Mouse (Mus musculus) kidney, postnatal 4 days (tissue): ENCODE results near the gene Crybb1.

Experiments
- DNase-seq, 2 experiments: peaks; one replicate each; pipeline ENCODE4 v3.0.0; 2021; ENCODE audit warnings: mixed read lengths in 2 of 2

Crybb1 gene

DNA sequence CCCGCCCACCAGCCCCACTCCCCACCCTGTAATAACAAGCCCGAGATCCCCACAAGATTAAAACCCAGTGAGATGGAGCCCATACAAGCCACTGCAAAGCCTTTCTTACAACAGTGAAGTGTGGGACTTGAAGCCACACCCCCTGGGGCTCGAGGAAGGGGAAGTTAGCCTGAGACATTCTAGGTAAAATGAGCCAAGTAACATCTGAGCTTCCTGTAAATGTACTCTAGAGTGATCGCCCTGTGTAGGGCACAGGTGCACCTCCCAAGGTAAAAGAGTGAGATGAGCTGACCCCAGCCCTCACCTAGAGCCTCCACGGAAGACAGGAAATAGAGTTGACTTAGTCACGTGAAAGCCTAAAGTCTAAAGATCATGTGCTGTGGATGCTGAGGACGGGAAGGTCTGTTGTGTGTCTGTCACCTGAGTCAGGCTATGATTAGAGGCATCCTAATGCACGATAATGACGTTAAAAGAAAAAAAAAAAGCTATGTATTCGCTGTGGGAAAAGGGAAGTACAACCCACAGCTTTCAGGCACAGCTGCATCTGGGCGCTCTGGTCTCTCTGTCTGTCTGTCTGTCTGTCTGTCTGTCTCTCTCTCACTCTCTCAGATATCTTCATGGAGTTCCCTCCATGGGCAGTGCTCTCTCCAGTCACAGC, 31.5 kb downstream of the Crybb1 start:
- DNase-seq: no peak

DNA sequence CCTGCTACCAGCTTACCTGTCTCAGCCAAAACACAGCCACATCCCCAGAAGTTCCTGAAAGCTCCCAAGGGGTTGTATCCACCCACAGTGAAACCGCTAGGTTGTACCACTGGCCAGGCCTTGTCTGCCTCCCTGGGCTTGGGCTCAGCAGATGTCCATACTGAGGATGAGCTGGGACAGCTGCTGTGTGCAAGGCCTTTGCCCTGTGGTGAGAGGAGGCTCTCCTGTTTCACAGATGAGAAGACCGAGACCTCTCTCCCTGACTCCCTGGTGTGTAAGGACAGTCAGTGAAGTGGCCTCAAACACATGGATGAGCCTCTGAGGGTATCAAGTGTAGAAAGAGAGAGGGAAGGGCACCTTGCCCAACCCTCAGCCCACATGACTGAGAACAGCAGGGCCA, 32.0 kb downstream of the Crybb1 start:
- DNase-seq: no peak

DNA sequence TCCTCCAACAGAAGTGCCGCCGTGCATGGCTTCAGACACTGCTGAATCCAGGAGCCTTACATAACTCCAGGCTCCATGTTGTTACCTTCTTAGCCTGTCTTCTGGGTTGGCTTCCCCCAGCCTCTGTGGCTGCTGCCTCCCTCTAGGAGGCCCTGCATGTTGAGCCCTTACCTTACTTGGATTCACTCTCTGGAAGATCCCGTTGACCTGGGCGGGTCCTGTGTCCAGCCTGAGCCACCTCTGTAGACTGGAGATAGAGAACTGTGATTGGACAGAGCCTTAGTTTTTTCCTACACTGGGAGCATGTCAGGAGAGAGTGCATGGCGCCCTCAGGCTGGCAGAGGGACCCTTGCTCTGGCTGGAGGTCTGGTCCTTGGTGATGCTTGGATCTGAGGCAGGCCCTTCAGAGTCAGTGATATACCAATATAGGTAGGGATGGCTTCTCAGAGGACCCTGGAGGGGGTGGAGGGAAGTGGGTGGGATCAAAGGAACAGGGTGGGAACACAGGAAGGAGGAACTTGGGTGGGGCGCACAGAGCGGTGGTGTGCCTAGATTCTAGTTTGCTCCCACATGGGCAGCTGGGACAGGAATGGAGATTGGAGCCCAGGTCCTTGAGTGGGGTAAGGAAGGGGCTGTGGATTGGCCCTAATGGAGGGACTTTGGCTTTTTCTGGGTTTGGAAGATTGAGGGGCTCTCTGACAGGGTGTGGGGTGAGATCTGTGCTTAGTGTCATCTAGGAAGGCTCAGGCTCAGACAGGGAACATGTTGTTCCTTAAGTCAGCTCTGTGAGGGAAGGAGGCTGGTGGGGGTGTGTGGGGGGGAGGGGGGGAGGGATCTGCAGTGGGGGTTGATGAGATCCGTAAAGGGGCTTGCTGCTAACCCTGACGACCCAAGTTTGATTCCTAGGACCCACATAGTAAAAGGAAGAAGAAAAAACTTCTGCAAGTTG, 32.9 kb downstream of the Crybb1 start:
- DNase-seq: peak in 1 of 2 experiments; percentile 50

DNA sequence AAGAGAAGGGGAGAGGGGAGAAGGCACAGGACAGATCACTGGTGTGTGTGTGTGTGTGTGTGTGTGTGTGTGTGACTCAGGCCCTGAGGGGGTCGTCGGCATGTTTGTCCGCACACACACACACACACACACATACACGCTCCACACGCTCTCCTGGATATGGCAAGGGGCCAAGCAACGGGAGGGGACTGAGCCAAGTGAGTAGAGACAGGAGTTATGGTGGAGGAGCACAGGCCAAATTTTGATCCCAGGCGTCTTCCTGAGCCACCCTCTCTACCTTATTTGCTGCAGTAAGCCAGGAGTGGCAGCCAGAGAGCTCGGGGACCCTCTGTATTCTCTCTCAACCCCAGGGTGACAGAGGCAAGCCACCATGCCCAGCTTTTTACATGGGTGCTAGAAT, 33.6 kb downstream of the Crybb1 start:
- peak; percentile 59 to 70 for DNase-seq

DNA sequence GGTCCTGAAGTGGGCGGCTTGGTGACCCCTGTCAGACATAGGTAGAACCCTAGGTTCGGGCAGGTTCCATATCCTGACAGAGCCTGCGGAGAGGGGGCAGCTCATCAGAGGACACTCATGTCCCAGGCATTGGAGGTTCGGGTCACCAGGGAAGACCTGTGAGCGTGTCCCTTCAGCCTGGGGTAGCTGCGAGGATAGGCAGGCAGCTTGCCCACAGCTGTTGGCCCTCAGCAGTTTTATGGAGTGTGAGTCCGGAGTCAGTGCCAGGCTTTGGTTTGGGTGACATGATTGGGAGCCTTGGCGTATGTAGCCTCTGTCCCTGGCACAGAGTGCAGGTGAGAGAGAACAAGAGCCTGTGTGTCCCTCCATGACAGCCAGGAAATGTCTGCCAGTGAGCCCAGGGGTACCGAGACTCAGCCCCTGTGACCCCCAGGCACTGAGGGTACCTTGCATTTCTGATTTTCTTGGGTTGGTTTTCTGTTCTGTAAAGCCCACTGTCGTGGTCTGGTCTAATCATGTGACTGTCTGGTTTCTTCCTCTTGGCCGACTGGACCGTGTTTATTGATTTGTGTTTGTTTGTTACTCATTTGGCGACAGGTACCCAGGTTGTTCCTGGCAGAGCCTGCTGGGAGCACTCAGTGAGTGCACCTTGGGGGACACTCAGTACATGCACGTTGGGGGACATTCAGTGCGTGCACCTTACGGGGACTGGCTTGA, 34.4 kb downstream of the Crybb1 start:
- DNase-seq: no peak

DNA sequence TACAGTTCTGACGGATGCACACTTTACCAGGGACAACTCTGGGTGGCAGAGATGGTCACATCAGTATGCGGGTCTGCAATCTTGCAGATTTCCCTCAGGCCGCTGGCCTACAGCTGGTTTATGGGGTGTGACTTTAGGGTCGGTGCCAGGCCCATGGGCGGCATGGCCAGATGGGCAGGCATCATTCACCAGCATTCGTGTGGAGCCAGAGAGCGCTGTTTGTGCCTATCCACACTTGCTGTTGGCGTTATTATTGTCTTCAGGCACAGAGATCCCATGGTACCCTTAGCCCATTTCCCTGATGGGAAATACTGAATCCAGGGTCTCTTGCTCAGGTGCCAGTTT, 34.9 kb downstream of the Crybb1 start:
- no peak for DNase-seq

DNA sequence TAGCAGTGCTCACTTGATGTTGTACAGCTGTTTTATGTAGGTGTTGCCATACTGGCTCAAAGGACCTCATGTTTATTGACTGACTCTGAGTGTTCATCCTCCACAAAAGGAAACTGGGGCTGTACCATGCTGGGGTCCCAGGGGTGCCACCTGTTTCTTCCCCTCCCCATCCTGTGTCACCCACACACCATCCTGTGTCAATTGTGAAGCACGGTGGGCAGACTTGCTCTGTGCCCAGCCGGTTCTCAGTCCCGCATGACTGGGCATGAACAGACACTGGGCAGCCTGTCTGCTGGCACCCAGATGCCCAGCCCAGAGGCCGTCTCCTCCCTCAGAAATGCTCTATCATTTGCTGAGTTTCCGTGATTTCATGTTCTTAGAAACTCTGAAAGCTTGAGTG, 36.3 kb downstream of the Crybb1 start:
- peak in 1 of 2 experiments; percentile 55 for DNase-seq

DNA sequence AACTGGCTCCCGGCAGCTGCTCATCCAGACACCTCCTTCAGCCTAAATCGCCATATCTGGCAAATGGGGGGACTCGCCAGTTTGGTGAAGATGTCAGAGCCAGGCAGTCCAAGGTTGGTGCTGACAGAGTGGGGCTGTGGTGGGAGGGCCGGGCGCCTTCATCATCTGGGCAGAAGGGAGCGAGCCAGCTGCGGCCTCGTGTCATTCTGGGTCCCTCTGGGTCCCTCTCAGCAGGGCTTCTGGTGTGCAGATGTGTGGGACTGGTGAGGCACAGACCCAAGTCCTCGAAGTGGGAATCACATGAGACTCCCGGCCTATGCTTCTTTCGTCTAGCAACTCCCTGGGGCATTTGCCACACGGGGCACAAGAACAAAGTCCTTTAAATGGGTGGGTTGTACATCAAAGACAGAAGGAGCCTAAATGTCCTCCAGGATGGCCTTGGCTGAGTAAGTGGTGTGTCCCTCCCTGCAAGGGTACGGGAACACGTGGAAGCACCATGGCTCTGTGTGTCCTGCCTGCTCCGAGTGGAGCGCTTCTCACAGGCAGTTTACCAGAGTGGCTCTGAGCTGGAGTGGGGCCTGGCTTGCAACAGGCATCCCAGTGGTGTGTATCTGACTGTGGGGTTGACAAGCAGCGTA, 36.8 kb downstream of the Crybb1 start:
- no peak for DNase-seq

DNA sequence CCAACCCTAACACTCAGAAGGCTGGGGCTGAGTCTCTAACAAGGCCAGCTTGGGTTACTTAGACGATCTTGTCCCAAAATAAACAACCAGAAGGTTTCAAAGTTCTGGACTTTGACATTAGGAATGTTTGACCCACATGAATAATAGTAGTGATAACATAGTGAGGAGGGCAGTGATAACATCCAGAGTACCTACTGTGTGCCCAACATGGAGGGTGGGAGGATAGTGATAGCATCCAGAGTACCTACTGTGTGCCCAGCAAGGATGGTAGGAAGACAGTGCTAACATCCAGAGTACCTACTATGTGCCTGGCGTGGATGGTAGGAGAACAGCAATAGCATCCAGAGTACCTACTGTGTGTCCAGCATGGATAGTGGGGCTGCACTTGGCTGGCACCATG, 38.2 kb downstream of the Crybb1 start:
- DNase-seq: no peak

DNA sequence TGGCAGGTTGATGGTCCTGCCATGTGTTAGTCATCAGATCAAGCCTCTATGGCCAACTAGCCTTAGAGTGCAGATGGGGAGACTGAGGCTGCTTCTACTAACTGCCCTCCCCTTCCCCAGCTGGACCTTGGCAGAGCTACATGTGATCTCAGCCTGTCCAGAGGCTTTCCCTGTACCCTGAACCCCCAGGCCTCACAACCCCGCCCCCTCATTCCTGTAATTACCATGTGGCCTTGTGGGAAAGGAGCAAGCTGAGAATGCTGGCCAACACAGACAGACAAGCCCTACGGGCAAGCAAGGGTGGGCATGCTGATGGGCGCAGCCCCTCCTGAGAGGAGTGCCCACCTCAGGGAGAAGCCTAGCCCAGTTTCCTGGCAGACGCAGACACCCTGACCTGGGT, 39.1 kb downstream of the Crybb1 start:
- DNase-seq: no peak

DNA sequence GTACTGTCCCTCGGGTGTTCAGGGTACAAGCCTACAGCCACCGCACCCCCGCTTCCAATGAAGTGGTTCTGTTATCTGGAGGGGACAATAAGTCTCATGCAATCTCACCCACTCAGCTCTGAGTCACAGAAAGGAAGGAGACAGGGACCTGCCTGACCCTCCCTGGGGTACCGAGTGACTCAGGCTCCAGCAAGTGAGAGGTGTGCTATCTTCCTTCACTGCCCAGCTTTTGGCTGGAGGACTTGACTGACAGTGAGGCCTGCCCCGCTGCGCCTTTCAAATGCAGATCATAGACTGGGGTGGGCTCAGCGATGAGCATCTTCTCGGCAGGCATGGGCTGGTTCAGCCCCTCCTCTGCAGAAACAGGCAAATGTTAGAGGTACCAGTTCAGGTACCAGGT, 39.5 kb downstream of the Crybb1 start:
- no peak for DNase-seq

DNA sequence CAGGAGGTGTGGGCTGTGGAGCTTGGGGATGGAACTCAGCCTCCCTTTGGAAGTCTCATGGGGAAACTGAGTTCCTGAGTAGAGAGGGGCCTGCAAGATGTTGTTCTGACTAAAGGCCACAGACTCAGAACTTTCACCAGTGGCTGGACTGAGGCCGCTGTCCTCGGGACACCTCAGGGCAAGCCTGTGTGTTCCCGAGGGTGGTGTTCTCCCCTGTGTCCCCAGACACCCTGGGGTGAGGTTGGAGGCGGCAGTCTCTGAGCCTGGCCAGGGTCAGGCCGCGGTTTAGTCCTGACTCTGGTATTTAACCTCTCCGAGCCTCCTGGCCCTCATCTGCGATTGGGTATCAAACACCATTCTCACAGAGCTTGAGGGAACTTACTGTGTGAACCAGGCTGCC, 39.9 kb downstream of the Crybb1 start:
- DNase-seq: no peak

DNA sequence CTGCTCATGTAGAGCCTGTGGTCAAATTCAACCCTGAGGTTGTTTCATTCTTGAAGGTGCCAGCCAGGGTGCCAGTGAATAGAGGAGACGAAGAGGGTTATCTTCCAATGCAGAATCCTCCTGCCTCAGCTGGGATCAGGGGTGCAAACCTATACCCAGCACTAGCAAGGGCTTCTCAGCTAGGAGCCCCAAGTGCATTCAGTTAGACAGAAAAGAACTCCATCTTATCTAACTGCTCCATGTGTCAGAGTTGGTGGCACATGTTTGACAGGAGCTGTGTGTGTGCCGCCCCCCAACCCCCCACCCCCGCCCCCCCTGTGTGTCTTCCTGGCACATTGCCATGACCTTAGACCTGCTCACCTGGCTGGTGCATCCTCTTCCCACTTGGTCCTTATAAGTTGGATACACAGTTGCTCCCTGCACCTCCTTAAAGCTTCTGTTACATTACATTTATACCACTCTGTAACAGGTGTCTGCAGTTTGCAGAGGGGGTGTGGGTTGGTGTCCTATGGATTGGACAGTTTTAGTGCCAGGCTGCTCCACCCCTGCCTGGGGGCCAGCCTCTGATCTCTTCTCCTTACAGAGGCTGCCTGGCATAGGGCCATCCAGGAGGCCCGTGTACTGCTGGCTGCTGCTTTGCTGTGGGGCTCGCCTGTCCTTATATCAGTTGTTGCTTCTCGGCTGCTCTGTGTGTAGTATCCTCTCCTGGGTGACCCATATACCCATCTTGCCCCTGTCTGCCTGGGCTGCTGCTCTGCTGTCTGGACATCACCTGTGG, 41.0 kb downstream of the Crybb1 start:
- peak in 1 of 2 experiments; percentile 35 for DNase-seq

DNA sequence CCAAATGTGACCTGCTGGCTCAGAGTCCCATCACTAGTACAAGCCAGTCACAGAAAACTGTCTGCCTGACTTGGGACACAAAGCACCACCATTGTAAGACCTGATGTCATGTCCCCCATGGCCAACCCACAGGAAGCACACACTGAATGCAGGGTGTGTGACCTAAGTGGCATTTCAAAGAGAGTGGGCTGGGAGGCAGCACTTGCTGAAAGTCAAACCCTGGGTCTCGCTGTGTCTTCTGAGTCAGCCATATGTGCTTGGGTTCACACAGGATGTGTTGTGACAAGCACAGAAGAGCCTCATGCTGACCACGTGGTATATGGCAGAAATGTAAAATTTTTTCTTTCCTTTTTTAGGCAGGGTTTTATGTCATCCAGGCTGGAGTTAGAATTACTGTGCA, 41.6 kb downstream of the Crybb1 start:
- DNase-seq: no peak

DNA sequence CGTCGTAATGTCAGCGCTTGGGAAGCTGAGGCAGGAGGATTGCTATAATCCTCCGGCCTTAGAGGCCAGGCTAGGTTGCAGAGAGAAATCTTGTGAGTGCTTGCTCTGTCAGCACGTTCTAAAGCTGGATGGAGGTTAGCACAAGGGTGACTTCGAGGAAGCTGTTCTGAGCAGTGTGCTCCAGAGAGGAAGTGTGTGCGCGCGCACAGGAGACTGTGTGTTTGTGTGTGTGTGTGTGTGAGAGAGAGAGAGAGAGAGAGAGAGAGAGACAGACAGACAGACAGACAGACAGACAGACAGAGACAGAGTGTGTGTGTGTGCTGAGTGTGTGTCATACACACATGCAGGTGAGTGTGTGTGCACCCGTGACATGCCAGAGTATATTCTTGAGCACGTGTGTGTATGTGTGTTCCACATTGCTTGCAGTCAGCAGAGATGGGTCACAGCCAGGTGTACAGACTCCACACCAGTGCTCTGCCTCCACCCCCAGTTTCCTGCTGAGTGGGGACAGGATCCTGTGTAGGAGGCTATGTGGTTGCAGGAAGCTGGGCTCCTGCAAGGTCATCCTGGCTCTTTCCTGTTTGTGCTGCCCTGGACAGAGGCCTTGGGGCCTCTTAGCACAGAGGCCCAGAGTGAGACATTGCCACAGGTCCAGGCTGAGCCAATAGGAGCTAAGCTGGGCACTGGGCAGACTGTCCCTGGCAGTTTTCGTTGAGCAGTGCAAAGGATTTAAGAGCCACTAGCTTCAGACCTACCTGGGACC, 42.8 kb downstream of the Crybb1 start:
- DNase-seq: peak in 1 of 2 experiments; percentile 65

DNA sequence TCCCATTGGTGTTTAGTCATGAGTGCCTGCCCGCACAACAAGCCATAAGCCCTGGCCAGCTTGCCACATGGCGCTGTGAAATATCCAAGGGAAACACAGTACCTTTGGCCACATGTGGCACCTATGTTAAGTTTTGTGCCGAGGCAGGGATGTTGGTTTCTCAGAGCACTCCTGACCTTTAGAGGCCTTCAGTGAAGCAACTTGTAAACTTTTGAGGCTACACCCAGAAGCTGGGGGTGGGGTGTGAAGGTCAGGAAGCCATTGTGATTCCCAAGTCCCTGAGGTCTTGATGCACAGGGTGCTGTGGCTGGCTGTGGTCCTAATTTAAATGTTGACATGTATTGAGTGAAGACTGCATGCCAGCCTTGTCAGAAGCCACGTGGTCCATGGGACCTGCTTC, 43.8 kb downstream of the Crybb1 start:
- no peak for DNase-seq

DNA sequence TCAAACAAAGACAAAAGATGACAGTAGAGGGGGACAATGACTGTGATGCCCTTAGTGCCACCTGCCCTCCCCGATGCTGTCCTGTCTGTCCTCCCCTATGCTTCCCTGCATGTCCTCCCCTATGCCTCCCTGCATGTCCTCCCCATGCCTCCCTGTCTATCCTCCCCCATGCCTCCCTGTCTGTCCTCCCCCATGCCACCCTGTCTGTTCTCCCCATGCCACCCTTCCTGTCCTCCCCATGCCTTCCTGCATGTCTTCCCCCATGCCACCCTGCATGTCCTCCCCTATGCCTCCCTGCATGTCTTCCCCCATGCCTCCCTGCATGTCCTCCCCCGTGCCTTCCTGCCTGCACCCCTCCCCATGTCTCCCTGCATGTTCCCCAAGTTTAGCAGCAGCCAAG, 44.5 kb downstream of the Crybb1 start:
- DNase-seq: no peak

DNA sequence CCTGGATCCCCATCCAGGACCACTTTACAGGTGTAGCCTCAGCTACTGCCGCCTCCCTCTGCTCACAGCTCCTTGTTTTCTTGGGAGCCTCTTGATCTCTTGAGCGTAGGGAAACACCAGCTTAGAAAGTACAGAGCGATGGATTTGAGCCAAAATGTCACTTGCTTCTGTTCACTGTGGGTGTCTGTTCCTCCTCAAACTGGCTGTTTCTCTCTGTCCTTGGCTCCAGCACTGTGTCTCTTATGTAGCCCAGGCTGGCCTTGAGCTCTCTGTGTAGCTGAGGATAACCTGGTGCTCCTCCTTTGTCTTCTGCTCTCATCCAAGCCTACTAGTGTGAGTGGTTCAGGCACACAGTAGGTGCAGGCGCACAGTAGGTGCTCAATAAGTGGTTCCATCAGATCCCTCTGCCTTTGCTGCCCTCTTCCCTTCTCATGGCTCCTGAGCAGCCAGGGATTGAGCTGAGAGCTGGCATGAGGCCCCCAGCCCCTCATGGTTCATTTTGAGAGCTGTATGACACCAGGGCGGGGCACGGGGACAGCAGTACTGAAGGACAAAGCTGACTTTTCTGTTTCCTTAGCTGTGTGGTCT, 45.2 kb downstream of the Crybb1 start:
- DNase-seq: no peak

DNA sequence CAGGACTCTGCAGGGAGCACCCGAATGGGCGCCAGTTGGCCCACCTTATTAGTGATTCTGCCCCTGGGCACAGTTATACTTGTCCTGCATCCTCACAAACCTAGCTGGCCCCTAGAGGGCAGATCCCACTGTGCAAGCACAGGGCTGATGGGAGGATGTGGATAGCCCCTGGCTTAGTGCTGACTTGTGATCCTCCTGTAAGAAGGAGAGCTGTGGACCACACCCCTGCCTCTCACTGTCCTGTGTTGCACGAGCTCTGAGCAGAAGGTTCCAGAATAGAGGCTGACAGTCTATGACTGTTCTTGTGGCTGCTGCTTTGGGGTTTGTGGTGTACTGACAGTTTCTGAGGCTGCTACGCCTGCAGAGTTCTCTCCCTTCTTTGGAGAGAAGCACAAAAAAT, 46.1 kb downstream of the Crybb1 start:
- DNase-seq: no peak

DNA sequence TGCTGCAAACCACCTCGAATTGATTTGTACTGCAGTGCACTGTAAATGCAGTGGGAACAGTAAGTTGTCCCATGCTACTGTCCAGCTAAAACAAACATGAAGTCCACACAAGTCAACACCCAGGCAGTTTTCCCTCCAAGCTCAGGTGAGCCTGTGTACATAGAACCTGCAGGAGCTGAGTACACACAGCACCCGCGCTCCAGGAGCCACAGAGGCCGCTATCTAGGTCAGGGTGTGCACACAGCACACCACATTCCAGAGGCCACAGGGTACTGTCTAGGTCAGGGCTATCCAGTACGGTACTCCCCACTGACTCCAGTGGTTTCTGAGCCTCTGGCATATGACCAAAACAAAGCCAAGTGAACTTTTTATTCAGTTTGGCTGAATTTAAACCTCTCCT, 46.7 kb downstream of the Crybb1 start:
- no peak for DNase-seq

DNA sequence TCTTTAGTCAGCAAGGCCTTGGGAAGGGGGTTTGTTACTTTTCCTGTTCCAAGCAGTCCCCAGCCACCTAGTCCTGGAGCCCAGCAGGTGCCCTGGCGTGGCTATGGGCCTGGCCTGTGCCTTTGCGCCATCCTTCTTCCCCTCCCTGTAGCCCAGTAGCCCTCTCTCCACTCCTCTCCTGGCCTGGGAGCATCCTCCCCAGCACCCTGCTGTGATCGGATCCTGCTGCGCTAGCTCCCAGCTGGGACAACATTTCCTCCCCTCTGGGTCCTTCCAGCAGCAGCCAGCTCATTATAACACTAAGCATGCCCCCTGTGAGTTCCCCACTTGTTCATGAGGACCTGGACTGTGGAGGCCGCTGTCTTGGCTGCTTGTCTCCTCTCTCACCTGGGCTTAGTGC, 50.2 kb downstream of the Crybb1 start:
- no peak for DNase-seq
